Mouse (Mus musculus) myocyte (in vitro differentiated cells): ENCODE results near the gene Msx1.

Experiments
- E2F4 ChIP-seq: IDR thresholded peaks from one replicate; pipeline ENCODE4 v1.6.1; 2011; ENCODE audit warnings: mild to moderate bottlenecking, control low read depth, moderate library complexity; ENCODE audit not compliant: insufficient read depth
- MAX ChIP-seq: IDR thresholded peaks from one replicate; pipeline ENCODE4 v1.6.1; 2011; ENCODE audit warnings: low read depth, mild to moderate bottlenecking, control low read depth
- MYOG ChIP-seq, 3 experiments: IDR thresholded peaks; one replicate each; pipeline ENCODE4 v1.6.1; 2011; ENCODE audit warnings: control low read depth in 2 of 3, low read depth in 2 of 3, mild to moderate bottlenecking in 2 of 3; ENCODE audit not compliant: insufficient read length in 2 of 3, control insufficient read depth in 1 of 3, insufficient read depth in 1 of 3
- POLR2A ChIP-seq: IDR thresholded peaks from one replicate; pipeline ENCODE4 v1.6.1; 2011; ENCODE audit warnings: low read depth, mild to moderate bottlenecking, control low read depth, moderate library complexity; ENCODE audit not compliant: insufficient read length
- POLR2AphosphoS2 ChIP-seq: IDR thresholded peaks from one replicate; pipeline ENCODE4 v1.6.1; 2011; ENCODE audit warnings: low read depth, control low read depth; ENCODE audit not compliant: insufficient read length
- USF1 ChIP-seq: IDR thresholded peaks from one replicate; pipeline ENCODE4 v1.6.1; 2011; ENCODE audit warnings: low read depth, mild to moderate bottlenecking, control low read depth, moderate library complexity

GRCm38 (mm10) chr5:37835590-37836266 lies 11.3 kb upstream of the Msx1 start:
- no peak for TF ChIP-seq POLR2A
- no peak for TF ChIP-seq E2F4
- no peak for TF ChIP-seq MAX
- TF ChIP-seq MYOG (IDR thresholded peaks at IDR 0.05; ENCODE audit: control insufficient read depth in 1 of 3, insufficient read depth in 1 of 3, insufficient read length in 2 of 3, low read depth in 2 of 3): no peak
- no peak for TF ChIP-seq USF1
- no peak for TF ChIP-seq POLR2AphosphoS2
